Mouse (Mus musculus) kidney, adult 10 weeks (tissue): ENCODE measurements around the gene Gfod2. TPM values are rescaled to one million over a fixed set of nuclear protein-coding genes. Genes with fewer than 3 reads are reported as not detected.

Experiments
- polyA plus RNA-seq: library from polyadenylated mRNA; stranded (reverse); fragments of 350-450 nt; fragmentation: Illumina TruSeq; extraction: RNeasy Lipid Tissue Mini Kit (QIAGEN cat#74804); gene quantifications from one replicate; pipeline ENCODE4 v1.2.3, GENCODE M21; 2014; ENCODE audit warnings: low read depth, low replicate concordance

Gfod2 gene
- 0.20 TPM for polyA plus RNA-seq

DNA sequence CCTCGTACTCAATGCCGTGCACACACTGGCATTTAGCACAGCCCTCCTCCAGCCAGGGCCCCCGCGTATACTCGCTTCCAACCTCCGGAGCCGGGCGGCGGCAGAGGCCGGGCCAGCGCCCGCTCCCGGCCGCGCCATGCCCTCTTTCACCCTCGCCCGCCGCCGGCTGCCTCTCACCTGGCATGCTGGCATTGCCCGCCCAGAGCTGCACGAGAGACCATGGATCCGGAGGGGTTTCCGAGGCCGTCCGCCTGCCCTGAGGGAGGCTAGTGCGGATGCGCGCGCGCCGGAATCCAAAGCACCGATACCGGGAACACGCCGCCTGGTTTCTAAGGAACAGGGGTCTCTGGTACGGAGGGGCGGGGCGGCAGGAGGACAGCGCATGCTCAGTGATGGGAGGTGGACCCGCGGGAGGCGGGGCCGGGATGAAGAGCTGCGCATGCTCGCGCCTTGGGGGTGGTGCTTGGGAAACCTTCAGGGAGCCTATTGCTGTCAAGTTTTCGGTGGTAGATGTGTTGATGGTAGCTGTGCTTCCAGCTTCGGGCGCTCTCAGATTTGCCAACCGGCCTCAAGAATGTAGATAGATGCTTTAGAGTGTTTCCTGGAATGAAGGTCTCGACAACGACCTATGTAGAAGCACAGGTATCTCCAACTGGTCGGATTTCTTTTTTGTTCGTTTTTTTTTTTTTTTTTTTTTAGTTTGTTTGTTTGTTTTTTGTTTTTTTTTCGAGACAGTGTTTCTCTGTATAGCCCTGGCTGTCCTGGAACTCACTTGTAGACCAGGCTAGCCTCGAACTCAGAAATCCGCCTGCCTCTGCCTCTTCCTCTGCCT, at the start of gene Gfod2:
TSS of gene Gfod2 (minus strand) at position 388 of the 832 bp plus-strand sequence.

DNA sequence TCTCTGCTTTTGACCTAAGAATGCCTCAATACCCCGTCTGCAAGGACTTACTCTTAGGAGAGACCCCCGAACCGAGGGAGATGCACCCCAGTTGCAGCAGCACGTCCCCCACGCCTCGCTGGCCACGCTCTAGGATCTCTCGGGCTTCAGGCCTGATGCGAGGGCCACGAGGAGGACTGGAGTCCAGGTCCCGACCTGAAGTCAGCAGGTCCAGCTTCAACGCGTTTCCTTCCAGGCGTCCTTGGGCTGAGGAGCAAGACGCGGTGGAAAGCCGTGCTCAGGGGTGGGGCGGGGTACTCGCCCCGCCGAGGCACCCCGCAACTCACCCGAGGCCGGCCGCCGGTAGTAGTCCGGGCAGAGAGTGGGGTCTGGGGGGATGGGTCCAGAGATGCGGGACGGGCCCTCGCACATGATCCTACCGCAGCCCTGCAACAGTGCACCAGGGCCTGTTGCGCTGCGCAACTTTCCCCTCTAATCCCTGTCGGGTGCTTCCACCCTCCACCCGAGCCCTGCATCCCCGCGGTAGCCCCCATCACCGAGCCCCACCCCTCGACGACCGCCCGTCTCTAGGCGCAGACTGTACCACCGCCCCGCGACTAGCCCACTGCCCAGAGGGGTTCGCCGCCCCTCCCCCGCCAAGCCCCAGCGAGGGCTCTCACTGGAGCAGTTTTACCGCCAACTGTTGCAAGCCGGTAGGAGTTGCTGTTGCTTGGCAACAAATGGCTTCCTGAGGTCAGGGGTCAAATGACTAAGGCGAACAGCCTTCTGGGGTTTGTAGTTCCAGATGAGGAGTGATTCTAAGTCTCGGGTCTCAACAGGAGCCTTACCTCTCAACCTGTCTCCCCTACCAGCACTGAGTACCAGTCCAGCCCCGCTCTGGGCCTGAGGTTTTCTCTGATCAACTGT, 50.7 kb downstream of the Gfod2 start, which contains the start of the genes 4933405L10Rik and Enkd1:
TSS of gene 4933405L10Rik (plus strand) at position 158 of the 906 bp plus-strand sequence.
TSS of gene Enkd1 (minus strand) at position 713 of the 906 bp plus-strand sequence.

DNA sequence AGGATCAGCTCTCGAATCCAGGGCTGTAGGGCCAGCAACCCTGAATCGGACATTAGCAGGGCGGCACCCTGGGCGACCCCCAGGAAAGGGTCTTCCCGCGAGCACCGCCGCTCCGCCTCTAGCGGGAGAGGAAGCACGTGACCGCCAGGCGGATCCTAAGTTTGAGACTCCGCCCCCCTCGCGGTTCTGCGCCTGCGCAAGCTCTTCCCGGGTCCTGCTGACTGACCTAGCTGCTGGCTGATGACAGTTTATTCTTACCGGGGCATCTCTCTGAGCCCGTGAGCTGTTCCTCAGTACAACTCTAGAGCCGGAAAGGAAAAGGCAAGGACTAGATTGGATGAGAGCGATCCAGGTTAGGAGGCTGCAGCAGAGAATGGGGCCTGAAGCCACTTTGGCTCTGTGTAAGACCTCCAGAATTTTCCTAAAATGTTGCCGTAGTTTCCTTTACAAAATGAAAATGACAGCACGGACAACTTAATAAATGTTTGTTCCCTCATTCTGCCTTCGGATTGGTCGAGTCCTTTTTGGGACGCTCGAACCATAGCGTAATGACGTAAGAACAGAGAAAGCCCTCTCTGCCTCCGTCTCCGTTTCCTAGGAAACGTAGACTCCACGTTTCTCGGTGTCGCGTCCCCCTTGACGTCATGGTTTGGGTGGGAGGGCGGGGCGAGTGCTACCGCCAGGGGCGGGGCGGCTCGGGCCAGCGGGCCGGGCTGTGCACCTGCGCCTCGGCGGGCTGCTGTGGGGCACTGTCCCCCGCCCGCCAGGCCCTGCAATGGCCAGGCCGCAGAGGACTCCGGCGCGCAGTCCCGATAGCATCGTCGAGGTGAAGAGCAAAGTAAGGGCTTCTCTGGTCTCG, 57.3 kb downstream of the Gfod2 start, which contains the start of the genes Acd and Pard6a:
TSS of gene Acd (minus strand) at position 137 of the 859 bp plus-strand sequence.
TSS of gene Pard6a (plus strand) at position 183 of the 859 bp plus-strand sequence.

DNA sequence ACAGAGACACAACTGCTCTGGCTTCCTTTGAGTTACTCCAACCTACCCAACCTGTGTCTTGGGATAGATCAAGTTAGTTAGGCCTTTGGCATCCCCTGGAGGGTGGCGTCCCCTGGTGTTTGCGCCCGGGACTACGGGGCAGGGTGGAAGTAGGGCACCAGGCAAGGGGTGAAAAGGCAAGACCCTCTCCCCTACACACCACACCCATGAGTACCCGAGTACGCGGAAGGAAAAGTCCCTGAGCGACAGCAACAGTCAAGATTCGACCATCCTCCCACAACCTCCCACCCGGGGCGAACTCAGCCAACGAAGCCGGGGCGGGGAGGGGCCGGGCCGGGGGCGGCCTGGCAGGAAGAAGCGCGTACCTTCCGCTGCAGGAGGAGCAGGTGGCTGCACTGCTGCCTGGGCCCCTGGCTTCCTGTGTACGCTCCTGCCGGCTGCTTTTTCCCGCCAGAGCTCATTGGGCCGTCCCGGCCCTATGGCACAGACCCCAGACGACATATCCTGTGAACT, 72.6 kb downstream of the Gfod2 start, which contains the start of gene Carmil2:
TSS of gene Carmil2 (plus strand) at position 479 of the 513 bp plus-strand sequence.

Other genes starting within 250 kb of the Gfod2 start
- gene Hsd11b2, start 239.9 kb downstream of the Gfod2 start, polyA plus RNA-seq, result 39.1 TPM
- gene Atp6v0d1, start 192.6 kb downstream of the Gfod2 start, polyA plus RNA-seq, result 30.4 TPM
- 0.93 TPM for gene Ripor1, start 153.4 kb downstream of the Gfod2 start, polyA plus RNA-seq
- gene Ctcf, start 122.1 kb downstream of the Gfod2 start, polyA plus RNA-seq, result 70.9 TPM
- gene Agrp, start 121.3 kb downstream of the Gfod2 start, polyA plus RNA-seq, result not detected
- not detected for gene Carmil2, start 72.4 kb downstream of the Gfod2 start, polyA plus RNA-seq
- gene Acd, start 57.6 kb downstream of the Gfod2 start, polyA plus RNA-seq, result 1.1 TPM
- gene Pard6a, start 57.5 kb downstream of the Gfod2 start, polyA plus RNA-seq, result not detected
- gene 4933405L10Rik, start 51.0 kb downstream of the Gfod2 start, polyA plus RNA-seq, result not detected
- not detected for gene Enkd1, start 50.5 kb downstream of the Gfod2 start, polyA plus RNA-seq
- 4.1 TPM for gene Ranbp10, start 68.7 kb upstream of the Gfod2 start, polyA plus RNA-seq
- gene Tsnaxip1, start 69.1 kb upstream of the Gfod2 start, polyA plus RNA-seq, result not detected
- gene Cenpt, start 94.6 kb upstream of the Gfod2 start, polyA plus RNA-seq, result 0.69 TPM
- 11.1 TPM for gene Thap11, start 96.5 kb upstream of the Gfod2 start, polyA plus RNA-seq
- gene Nutf2, start 101.9 kb upstream of the Gfod2 start, polyA plus RNA-seq, result 55.0 TPM
- gene Edc4, start 122.2 kb upstream of the Gfod2 start, polyA plus RNA-seq, result 2.0 TPM
- not detected for gene Nrn1l, start 134.9 kb upstream of the Gfod2 start, polyA plus RNA-seq
- 3.1 TPM for gene Pskh1, start 141.8 kb upstream of the Gfod2 start, polyA plus RNA-seq
- gene Ctrl, start 175.2 kb upstream of the Gfod2 start, polyA plus RNA-seq, result not detected
- not detected for gene Psmb10, start 179.8 kb upstream of the Gfod2 start, polyA plus RNA-seq
- not detected for gene Lcat, start 184.7 kb upstream of the Gfod2 start, polyA plus RNA-seq
- gene Slc12a4, start 207.4 kb upstream of the Gfod2 start, polyA plus RNA-seq, result 1.4 TPM
- not detected for gene Dpep3, start 220.8 kb upstream of the Gfod2 start, polyA plus RNA-seq
- gene Dus2, start 232.7 kb upstream of the Gfod2 start, polyA plus RNA-seq, result 2.1 TPM
- gene Dpep2nb, start 247.3 kb upstream of the Gfod2 start, polyA plus RNA-seq, result not detected